In genomic region chr4:129286683-129287471, GRCm38 (mm10) we compare ENCODE assay signal across 8 mouse cellular contexts. TPM values are rescaled to one million over a fixed set of nuclear protein-coding genes. Genes with fewer than 3 reads are reported as not detected.
DNase-seq lines count a peak whose midpoint lies in the region; ATAC-seq and TF ChIP-seq lines count a peak whose summit lies in the region.

No protein-coding gene starts in this region.

- no peaks in the 10 kb centered on the region; the same call in 1 of the 2 replicates for H3K79me2 ChIP-seq in MEL (ENCODE audit: control insufficient read depth, insufficient read depth, low read length, poor library complexity)

- 0 out of 4 replicates have a peak, but pooled peaks cover 0 to 3% of the 10 kb centered on the region in 2 experiments for H3K4me1 ChIP-seq in MEL (ENCODE audit: control insufficient read depth in 1 of 2, insufficient read depth in 2 of 2, low read length in 2 of 2)
- H3K4me1 ChIP-seq in intestine, embryonic 16.5 days (ENCODE audit: control insufficient read depth, insufficient read depth, low read length) = peaks cover 18% of the 10 kb centered on the region
- 0 out of 2 replicates have a peak, but pooled peaks cover 2% of the 10 kb centered on the region for H3K4me1 ChIP-seq in midbrain, postnatal 0 days (ENCODE audit: insufficient read depth, low read length)

- H3K9me3 ChIP-seq in MEL (replicated peaks; ENCODE audit: insufficient read depth, low read length) = no peaks in the 10 kb centered on the region
- no peaks in the 10 kb centered on the region for H3K9me3 ChIP-seq in intestine, embryonic 16.5 days (ENCODE audit: control insufficient read depth, low read length)
- no peaks in the 10 kb centered on the region for H3K9me3 ChIP-seq in midbrain, postnatal 0 days (ENCODE audit: low read length)

- no peak for TF ChIP-seq RAD21 in MEL (IDR thresholded peaks at IDR 0.05; ENCODE audit: low read depth, low read length)

- ATAC-seq in intestine, embryonic 16.5 days = peak; percentile 62
- ATAC-seq in midbrain, postnatal 0 days (ENCODE audit: low FRiP score) = peak; percentile 44

- no peak for TF ChIP-seq EP300 in MEL (IDR thresholded peaks at IDR 0.05; ENCODE audit: low read depth in 1 of 2, low read length in 2 of 2)

- H3K4me2 ChIP-seq in intestine, embryonic 16.5 days (ENCODE audit: low read depth, low read length) = peak overlapping the region; percentile 100
- peak overlapping the region; percentile 86 for H3K4me2 ChIP-seq in midbrain, postnatal 0 days (ENCODE audit: low read depth, low read length, poor library complexity, severe bottlenecking)

- H3K27ac ChIP-seq in MEL (ENCODE audit: control insufficient read depth, low read depth, low read length) = no peak overlapping the region
- no peak overlapping the region for H3K27ac ChIP-seq in intestine, embryonic 16.5 days (ENCODE audit: low read length)
- H3K27ac ChIP-seq in midbrain, postnatal 0 days (ENCODE audit: low read depth, low read length) = no peak overlapping the region

- peak overlapping the region; percentile 44; the same call in 1 of the 2 replicates for H3K9ac ChIP-seq in MEL (ENCODE audit: control insufficient read depth, low read depth, low read length, poor library complexity, severe bottlenecking)
- H3K9ac ChIP-seq in intestine, embryonic 16.5 days (ENCODE audit: low read depth, low read length) = peak overlapping the region; percentile 72
- peak overlapping the region; percentile 61 for H3K9ac ChIP-seq in midbrain, postnatal 0 days (replicated peaks; ENCODE audit: low read length, poor library complexity, severe bottlenecking)

- peaks cover 0 to 2% of the 10 kb centered on the region in 2 experiments; a peak in 1 of 4 replicates for H3K36me3 ChIP-seq in MEL (ENCODE audit: control insufficient read depth in 1 of 2, insufficient read depth in 2 of 2, low read length in 2 of 2)
- no peaks in the 10 kb centered on the region for H3K36me3 ChIP-seq in intestine, embryonic 16.5 days (ENCODE audit: control insufficient read depth, insufficient read depth, low read length)
- H3K36me3 ChIP-seq in midbrain, postnatal 0 days (ENCODE audit: insufficient read depth, low read length) = no peaks in the 10 kb centered on the region

- TF ChIP-seq CTCF in MEL (IDR thresholded peaks at IDR 0.05 in 2 of 3, conservative IDR thresholded peaks at IDR 0.05 in 1 of 3; ENCODE audit: control insufficient read depth in 1 of 3, insufficient read depth in 1 of 3, low read depth in 2 of 3, low read length in 3 of 3, poor library complexity in 1 of 3, severe bottlenecking in 1 of 3) = no peak
- peak; percentile 41 for TF ChIP-seq CTCF in midbrain, postnatal 0 days (IDR thresholded peaks at IDR 0.05)

- WGBS in intestine, embryonic 16.5 days = 3% methylated on average over 28 of the region's 28 CpGs
- 2% methylated on average over 23 of the region's 28 CpGs for WGBS in midbrain, postnatal 0 days

- DNase-seq in cerebellum, postnatal 10 days = peak; percentile 68 to 70
- DNase-seq in cerebellum, adult 18-20 months = no peak
- no peak for DNase-seq in MEL (ENCODE audit: low read depth, low spot score)
- DNase-seq in gastrocnemius, adult 18-20 months (ENCODE audit: low spot score) = peak; percentile 22
- peak; percentile 33 for DNase-seq in midbrain, postnatal 0 days (ENCODE audit: low spot score)
- no peak for DNase-seq in urinary bladder, postnatal 10 days (ENCODE audit: low spot score)
- no peak for DNase-seq in frontal cortex, postnatal 14 days (ENCODE audit: low spot score in 2 of 2)

- TF ChIP-seq POLR2A in MEL (IDR thresholded peaks at IDR 0.05; ENCODE audit: control insufficient read depth in 1 of 2, insufficient read depth in 1 of 2, low read depth in 1 of 2, low read length in 2 of 2, poor library complexity in 1 of 2) = no peak

- peaks cover 6 to 10% of the 10 kb centered on the region in 2 experiments for H3K27me3 ChIP-seq in MEL (ENCODE audit: control insufficient read depth in 1 of 2, insufficient read depth in 2 of 2, low read length in 2 of 2)
- H3K27me3 ChIP-seq in intestine, embryonic 16.5 days (replicated peaks; ENCODE audit: control insufficient read depth, insufficient read depth, low read length) = peaks cover 8% of the 10 kb centered on the region; the same call in 1 of the 2 replicates
- H3K27me3 ChIP-seq in midbrain, postnatal 0 days (ENCODE audit: insufficient read depth, low read length) = peaks cover 4% of the 10 kb centered on the region; the same call in 1 of the 2 replicates

- H3K4me3 ChIP-seq in MEL (ENCODE audit: control insufficient read depth in 1 of 2, insufficient read depth in 1 of 2, low read depth in 2 of 2, low read length in 2 of 2) = peak overlapping the region; percentile 43 to 66; a peak in 3 of 4 replicates
- peak overlapping the region; percentile 61 for H3K4me3 ChIP-seq in intestine, embryonic 16.5 days (ENCODE audit: low read length)
- peak overlapping the region; percentile 52 for H3K4me3 ChIP-seq in midbrain, postnatal 0 days (ENCODE audit: low read depth, low read length)

TF ChIP-seq in MEL, 35 proteins besides CTCF, POLR2A, EP300 and RAD21:
- no peak for TF ChIP-seq SIN3A (IDR thresholded peaks at IDR 0.05; ENCODE audit: low read length)
- TF ChIP-seq NELFE (IDR thresholded peaks at IDR 0.05; ENCODE audit: low read depth, low read length) = no peak
- TF ChIP-seq TAL1 (IDR thresholded peaks at IDR 0.05; ENCODE audit: low read length) = no peak
- TF ChIP-seq ELF1 (IDR thresholded peaks at IDR 0.05; ENCODE audit: low read depth, low read length) = no peak
- no peak for TF ChIP-seq UBTF (IDR thresholded peaks at IDR 0.05; ENCODE audit: borderline replicate concordance, insufficient read depth, low read depth, low read length)
- TF ChIP-seq TBP (IDR thresholded peaks at IDR 0.05; ENCODE audit: low read depth, low read length) = no peak
- no peak for TF ChIP-seq TCF12 (IDR thresholded peaks at IDR 0.05; ENCODE audit: low read depth, low read length)
- TF ChIP-seq ZMIZ1 (IDR thresholded peaks at IDR 0.05; ENCODE audit: low read depth, low read length) = no peak
- no peak for TF ChIP-seq GABPA (IDR thresholded peaks at IDR 0.05; ENCODE audit: low read depth, low read length)
- no peak for TF ChIP-seq NRF1 (IDR thresholded peaks at IDR 0.05; ENCODE audit: insufficient read depth, low read depth, low read length, poor library complexity, severe bottlenecking)
- TF ChIP-seq MXI1 (IDR thresholded peaks at IDR 0.05; ENCODE audit: low read depth, low read length) = no peak
- no peak for TF ChIP-seq CHD1 (IDR thresholded peaks at IDR 0.05; ENCODE audit: low read depth, low read length)
- TF ChIP-seq KAT2A (conservative IDR thresholded peaks at IDR 0.05; ENCODE audit: low read depth, low read length) = no peak
- TF ChIP-seq MYB (IDR thresholded peaks at IDR 0.05; ENCODE audit: low read depth, low read length) = no peak
- no peak for TF ChIP-seq ZNF384 (IDR thresholded peaks at IDR 0.05; ENCODE audit: low read depth, low read length)
- TF ChIP-seq BHLHE40 (IDR thresholded peaks at IDR 0.05; ENCODE audit: borderline replicate concordance, low read depth, low read length) = no peak
- no peak for TF ChIP-seq MAZ (IDR thresholded peaks at IDR 0.05; ENCODE audit: low read depth, low read length)

RNA-seq across cellular contexts. Expression of gene Sync, which starts 0.5 kb away (rescaled TPM):
- total RNA-seq in MEL (2012; rRNA removed) = 0.13 and 0.31 TPM in 2 replicates
- polyA plus RNA-seq in MEL (2012; ENCODE audit: insufficient read depth in 1 of 2, insufficient read length in 2 of 2, low read depth in 1 of 2, low replicate concordance in 2 of 2, missing spikeins in 1 of 2) = under 1 TPM in 1 of 2 experiments, not detected in 1; 0.43 TPM
- total RNA-seq in gastrocnemius, adult 18-20 months (2021) = 10 to 100 TPM; 49.2 to 49.5 TPM
- 1.1 and 1.3 TPM in 2 replicates for polyA plus RNA-seq in intestine, embryonic 16.5 days (2015; fragmentation: Nextera tagmentation; extraction: Ambion mirVana)
- 2.1 and 2.6 TPM in 2 replicates for total RNA-seq in midbrain, postnatal 0 days (2014; rRNA removed)
- 1.1 and 1.3 TPM in 2 replicates for polyA plus RNA-seq in midbrain, postnatal 0 days (2015; fragmentation: Nextera tagmentation; extraction: Ambion mirVana)

RNA-seq across cellular contexts. Expression of gene C77080, which starts 25.7 kb away (rescaled TPM):
- total RNA-seq in MEL (2012; rRNA removed) = 0.92 and 1.3 TPM in 2 replicates
- polyA plus RNA-seq in MEL (2012; ENCODE audit: insufficient read depth in 1 of 2, insufficient read length in 2 of 2, low read depth in 1 of 2, low replicate concordance in 2 of 2, missing spikeins in 1 of 2) = 1 to 10 TPM in 1 of 2 experiments, not detected in 1; 6.9 TPM
- total RNA-seq in gastrocnemius, adult 18-20 months (2021) = 1 to 10 TPM; 1.4 to 1.8 TPM
- polyA plus RNA-seq in intestine, embryonic 16.5 days (2015; fragmentation: Nextera tagmentation; extraction: Ambion mirVana) = 6.5 and 7.5 TPM in 2 replicates
- 16.6 and 25.6 TPM in 2 replicates for total RNA-seq in midbrain, postnatal 0 days (2014; rRNA removed)
- polyA plus RNA-seq in midbrain, postnatal 0 days (2015; fragmentation: Nextera tagmentation; extraction: Ambion mirVana) = 5.2 and 5.5 TPM in 2 replicates

RNA-seq across cellular contexts. Expression of gene Rbbp4, which starts 48.3 kb away (rescaled TPM):
- 50.9 and 53.9 TPM in 2 replicates for total RNA-seq in MEL (2012; rRNA removed)
- 100 to 1,000 TPM in 1 of 2 experiments, not detected in 1; 127 TPM for polyA plus RNA-seq in MEL (2012; ENCODE audit: insufficient read depth in 1 of 2, insufficient read length in 2 of 2, low read depth in 1 of 2, low replicate concordance in 2 of 2, missing spikeins in 1 of 2)
- 10 to 100 TPM; 34.6 to 45.1 TPM for total RNA-seq in gastrocnemius, adult 18-20 months (2021)
- 271 and 297 TPM in 2 replicates for polyA plus RNA-seq in intestine, embryonic 16.5 days (2015; fragmentation: Nextera tagmentation; extraction: Ambion mirVana)
- total RNA-seq in midbrain, postnatal 0 days (2014; rRNA removed) = 79.2 and 82.4 TPM in 2 replicates
- 187 and 198 TPM in 2 replicates for polyA plus RNA-seq in midbrain, postnatal 0 days (2015; fragmentation: Nextera tagmentation; extraction: Ambion mirVana)

RNA-seq across cellular contexts. Expression of gene Zbtb8os, which starts 48.6 kb away (rescaled TPM):
- total RNA-seq in MEL (2012; rRNA removed) = 16.7 and 21.7 TPM in 2 replicates
- 10 to 100 TPM in 1 of 2 experiments, not detected in 1; 22.6 TPM for polyA plus RNA-seq in MEL (2012; ENCODE audit: insufficient read depth in 1 of 2, insufficient read length in 2 of 2, low read depth in 1 of 2, low replicate concordance in 2 of 2, missing spikeins in 1 of 2)
- 10 to 100 TPM; 24.9 to 30.2 TPM for total RNA-seq in gastrocnemius, adult 18-20 months (2021)
- polyA plus RNA-seq in intestine, embryonic 16.5 days (2015; fragmentation: Nextera tagmentation; extraction: Ambion mirVana) = 64.2 and 66.9 TPM in 2 replicates
- 2.9 and 4.1 TPM in 2 replicates for total RNA-seq in midbrain, postnatal 0 days (2014; rRNA removed)
- 15.6 and 20.6 TPM in 2 replicates for polyA plus RNA-seq in midbrain, postnatal 0 days (2015; fragmentation: Nextera tagmentation; extraction: Ambion mirVana)

Comparison
In these comparisons a context has a peak if more than half of its experiments do, and no peak if none do; other contexts are left out.
1. DNase-seq: peak in cerebellum, postnatal 10 days (2 of 2), gastrocnemius, adult 18-20 months (single experiment) and midbrain, postnatal 0 days (single experiment); none in cerebellum, adult 18-20 months (0 of 2), MEL (single experiment), urinary bladder, postnatal 10 days (single experiment) and frontal cortex, postnatal 14 days (0 of 2).
2. RNA of gene Sync, which starts 0.5 kb away (total RNA-seq): 49.2 to 49.5 TPM in gastrocnemius, adult 18-20 months; 2.1 to 2.6 TPM in midbrain, postnatal 0 days and 0.13 to 0.31 TPM in MEL; every median in the first group is over 10 times any median in the second.
3. Peak in every context shown above with its lines, with median percentiles within 50 percentile points of each other: H3K4me3 ChIP-seq and H3K9ac ChIP-seq.